In genomic region chrX:150830297-150830696, GRCm38 (mm10) we compare ENCODE assay signal across 17 mouse cellular contexts. TPM values are rescaled to one million over a fixed set of nuclear protein-coding genes. Genes with fewer than 3 reads are reported as not detected.
DNase-seq lines count a peak whose midpoint lies in the region; ATAC-seq lines count a peak whose summit lies in the region.
"Had no signal": no experiment of that assay in that cellular context is flagged by ENCODE, and none has a peak within 500 bp of the region (broad histone marks: within the 10 kb centered on the region; RNA-seq: fewer than 3 reads in every experiment).

No protein-coding gene starts in this region.

- no peak for ATAC-seq in megakaryocyte progenitor cell, adult 5-6 weeks (replicated peaks; ENCODE audit: poor library complexity)
- ATAC-seq: forebrain, embryonic 13.5 days had no signal

- intact Hi-C loops in heart, postnatal 14 days (cut with DNase I) = no loop called here

- peak; percentile 61 to 80 for DNase-seq in adrenal gland, adult (ENCODE audit: inconsistent age in 2 of 2, low spot score in 1 of 2)
- no peak for DNase-seq in adrenal gland, postnatal 4 days (ENCODE audit: low spot score in 2 of 2)
- peak; percentile 14 to 21 for DNase-seq in heart, postnatal 14 days
- no peak for DNase-seq in heart, adult 9 months (ENCODE audit: low spot score in 2 of 2)
- DNase-seq in ovary, adult 18-20 months (ENCODE audit: low spot score) = peak; percentile 74
- DNase-seq in ovary, postnatal 14 days (ENCODE audit: low spot score) = no peak
- peak; percentile 71 for DNase-seq in testis, postnatal 14 days (ENCODE audit: low spot score)
- DNase-seq: cerebellum, postnatal 10 days; kidney, adult 8-10 months; kidney, postnatal 25 days; layer of hippocampus, adult 9-11 months; retina, postnatal 1 day; right cerebral cortex, postnatal 4 days; thymus, postnatal 4 days had no signal

RNA-seq across cellular contexts. Expression of gene Maged2, which starts 16.2 kb away (rescaled TPM):
- total RNA-seq in adrenal gland, postnatal 4 days (2021) = 100 to 1,000 TPM; 243 to 258 TPM
- total RNA-seq in heart, postnatal 14 days (2021) = 10 to 100 TPM; 52.7 to 63.7 TPM
- total RNA-seq in megakaryocyte progenitor cell, adult 5-6 weeks (2015) = 3.1 and 3.7 TPM in 2 replicates
- total RNA-seq in megakaryocyte progenitor cell, adult 5-6 weeks (2017) = 4.0 and 6.5 TPM in 2 replicates
- total RNA-seq: MEL had no signal

Comparison
In these comparisons a context has a peak if more than half of its experiments do, and no peak if none do; other contexts are left out.
1. DNase-seq: peak in adrenal gland, adult (2 of 2), heart, postnatal 14 days (2 of 2), ovary, adult 18-20 months (single experiment) and testis, postnatal 14 days (single experiment); none in adrenal gland, postnatal 4 days (0 of 2), heart, adult 9 months (0 of 2) and ovary, postnatal 14 days (single experiment).
2. RNA of gene Maged2, which starts 16.2 kb away (total RNA-seq): 243 to 258 TPM in adrenal gland, postnatal 4 days and 52.7 to 63.7 TPM in heart, postnatal 14 days; 3.1 to 6.5 TPM in megakaryocyte progenitor cell, adult 5-6 weeks; every median in the first group is over 4 times any median in the second.